Comparison of ENCODE assay signal across 14 mouse cellular contexts in genomic region chr11:119144801-119145475, GRCm38 (mm10). TPM values are rescaled to one million over a fixed set of nuclear protein-coding genes. Genes with fewer than 3 reads are reported as not detected.
DNase-seq lines count a peak whose midpoint lies in the region; ATAC-seq lines count a peak whose summit lies in the region.
"Had no signal": no experiment of that assay in that cellular context is flagged by ENCODE, and none has a peak within 500 bp of the region (broad histone marks: within the 10 kb centered on the region; RNA-seq: fewer than 3 reads in every experiment).

No protein-coding gene starts in this region.

- no peak overlapping the region for H3K4me2 ChIP-seq in embryonic facial prominence, embryonic 12.5 days (replicated peaks)
- H3K4me2 ChIP-seq in neural tube, embryonic 14.5 days (ENCODE audit: low read depth, low read length), result no peak overlapping the region
- H3K4me2 ChIP-seq: limb, embryonic 12.5 days; lung, embryonic 14.5 days had no signal

- no peak for ATAC-seq in embryonic facial prominence, embryonic 12.5 days (ENCODE audit: insufficient number of reproducible peaks, insufficient read depth, low FRiP score, low TSS enrichment)
- ATAC-seq in neural tube, embryonic 14.5 days (ENCODE audit: low read depth), result peak; percentile 39; the same call in 1 of the 2 replicates
- ATAC-seq in megakaryocyte-erythroid progenitor cell, adult 5-6 weeks (replicated peaks; ENCODE audit: low FRiP score, low TSS enrichment, poor library complexity, severe bottlenecking), result no peak
- ATAC-seq: activated CD4-positive, CD25-positive, alpha-beta regulatory T cell, adult 4 months had no signal

- WGBS in embryonic facial prominence, embryonic 12.5 days, result 40% methylated on average over 16 of the region's 16 CpGs
- WGBS in neural tube, embryonic 14.5 days, result 45% methylated on average over 16 of the region's 16 CpGs

- DNase-seq in adrenal gland, postnatal 25 days, result peak; percentile 65
- DNase-seq in hindlimb bud, embryonic 11.5 days (ENCODE audit: extremely low spot score, low read depth, low spot score), result peak; percentile 28
- no peak for DNase-seq in kidney, postnatal 36 days
- no peak for DNase-seq in kidney, adult 18-20 months
- DNase-seq: cerebellum, postnatal 25 days; heart, postnatal 36 days; kidney, postnatal 25 days; lung, embryonic 14.5 days; right cerebral cortex, adult 18-20 months had no signal

- no peaks in the 10 kb centered on the region for H3K27me3 ChIP-seq in embryonic facial prominence, embryonic 12.5 days
- H3K27me3 ChIP-seq in neural tube, embryonic 14.5 days (ENCODE audit: control insufficient read depth, insufficient read depth, low read length), result no peaks in the 10 kb centered on the region
- H3K27me3 ChIP-seq: limb, embryonic 12.5 days had no signal

- peaks cover 19% of the 10 kb centered on the region for H3K4me1 ChIP-seq in embryonic facial prominence, embryonic 12.5 days
- peaks cover 10% of the 10 kb centered on the region; the same call in 1 of the 2 replicates for H3K4me1 ChIP-seq in neural tube, embryonic 14.5 days (ENCODE audit: control insufficient read depth, insufficient read depth, low read length)

- peaks cover 27% of the 10 kb centered on the region for H3K36me3 ChIP-seq in embryonic facial prominence, embryonic 12.5 days
- peaks cover 9% of the 10 kb centered on the region for H3K36me3 ChIP-seq in neural tube, embryonic 14.5 days (ENCODE audit: control insufficient read depth, insufficient read depth, low read length)

- H3K9ac ChIP-seq in embryonic facial prominence, embryonic 12.5 days, result no peak overlapping the region
- H3K9ac ChIP-seq in neural tube, embryonic 14.5 days (replicated peaks; ENCODE audit: low read depth, low read length), result peak overlapping the region; percentile 29; the same call in 1 of the 2 replicates
- H3K9ac ChIP-seq: lung, embryonic 14.5 days had no signal

- H3K9me3 ChIP-seq in embryonic facial prominence, embryonic 12.5 days, result no peaks in the 10 kb centered on the region
- no peaks in the 10 kb centered on the region for H3K9me3 ChIP-seq in neural tube, embryonic 14.5 days (ENCODE audit: control insufficient read depth, low read length)
- H3K9me3 ChIP-seq: limb, embryonic 12.5 days had no signal

- H3K4me3 ChIP-seq in embryonic facial prominence, embryonic 12.5 days, result no peak overlapping the region
- H3K4me3 ChIP-seq in neural tube, embryonic 14.5 days (ENCODE audit: low read depth, low read length), result no peak overlapping the region
- H3K4me3 ChIP-seq: limb, embryonic 12.5 days had no signal

- peak overlapping the region; percentile 31; the same call in 1 of the 2 replicates for H3K27ac ChIP-seq in embryonic facial prominence, embryonic 12.5 days
- peak overlapping the region; percentile 69 for H3K27ac ChIP-seq in neural tube, embryonic 14.5 days (ENCODE audit: low read depth, low read length)
- H3K27ac ChIP-seq: limb, embryonic 12.5 days had no signal

RNA-seq across cellular contexts. Expression of gene Cbx4, which starts 58.9 kb away (rescaled TPM):
- 100 and 121 TPM in 2 replicates for total RNA-seq in adrenal gland, postnatal 25 days (2021)
- polyA plus RNA-seq in embryonic facial prominence, embryonic 12.5 days (2016; fragmentation: Nextera tagmentation; extraction: Ambion mirVana), result 11.7 and 12.3 TPM in 2 replicates
- 14.5 and 15.1 TPM in 2 replicates for polyA plus RNA-seq in neural tube, embryonic 14.5 days (2014; fragmentation: Nextera tagmentation; extraction: Ambion mirVana)
- total RNA-seq in megakaryocyte-erythroid progenitor cell, adult 5-6 weeks (2014; fragmentation: Nextera tagmentation), result 5.2 and 5.4 TPM in 2 replicates
- 3.9 and 11.6 TPM in 2 replicates for total RNA-seq in megakaryocyte-erythroid progenitor cell, adult 5-6 weeks (2017)

Comparison
In these comparisons a context has a peak if more than half of its experiments do, and no peak if none do; other contexts are left out.
1. DNase-seq: peak in adrenal gland, postnatal 25 days (single experiment) and hindlimb bud, embryonic 11.5 days (single experiment); none in kidney, postnatal 36 days (0 of 2) and kidney, adult 18-20 months (single experiment).